Mouse (Mus musculus): ENCODE data around the gene Srl. TPM values are rescaled to one million over a fixed set of nuclear protein-coding genes. Genes with fewer than 3 reads are reported as not detected.

The Srl gene
- polyA plus RNA-seq, 1 experiment from 2014 or later: 10.5 TPM

GRCm38 (mm10) chr16:4548953-4549688 is 7.5 kb upstream of the Srl start:
- H3K36me3 ChIP-seq (ENCODE audit: control insufficient read depth, insufficient read depth, low read length): peaks cover 43% of the 10 kb centered on the region
- ATAC-seq (ENCODE audit: insufficient number of reproducible peaks, insufficient read depth, low FRiP score, low read depth): no peak
- H3K4me2 ChIP-seq (replicated peaks; ENCODE audit: low read depth, low read length): no peak overlapping the region
- peaks cover 18% of the 10 kb centered on the region for H3K4me1 ChIP-seq (ENCODE audit: control insufficient read depth, insufficient read depth, low read length)
- H3K9me3 ChIP-seq (ENCODE audit: control insufficient read depth, low read depth, low read length): no peaks in the 10 kb centered on the region
- no peak overlapping the region for H3K9ac ChIP-seq (replicated peaks; ENCODE audit: low read depth, low read length)
- no peak overlapping the region for H3K4me3 ChIP-seq (ENCODE audit: low read depth, low read length)
- 86% methylated on average over 18 of the region's 18 CpGs for WGBS
- no peaks in the 10 kb centered on the region for H3K27me3 ChIP-seq (ENCODE audit: control insufficient read depth, insufficient read depth, low read length)
- no peak overlapping the region for H3K27ac ChIP-seq (ENCODE audit: low read length)

DNA sequence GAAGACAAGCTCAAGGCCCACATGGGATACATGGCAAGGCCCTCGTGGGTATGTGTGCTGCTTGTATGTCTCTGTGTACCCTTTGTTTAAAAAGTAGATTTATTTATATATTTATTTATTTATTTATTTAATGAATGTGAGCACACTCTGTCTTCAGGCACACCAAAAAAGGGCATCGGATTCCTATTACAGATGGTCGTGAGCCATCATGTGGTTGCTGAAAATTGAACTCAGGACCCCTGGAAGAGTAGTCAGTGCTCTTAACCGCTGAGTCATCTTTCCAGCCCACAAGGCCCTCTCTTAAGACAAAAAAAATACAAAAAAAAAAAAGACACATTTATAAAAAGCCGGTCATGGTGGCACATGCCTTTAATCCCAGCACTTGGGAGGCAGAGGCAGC is 6.0 kb upstream of the Srl start:
- Histone ChIP-seq H3K9ac (replicated peaks; ENCODE audit: low read depth, low read length) (no peak overlapping the region), H3K27ac (ENCODE audit: low read length) (no peak overlapping the region), H3K36me3 (ENCODE audit: control insufficient read depth, insufficient read depth, low read length) (peaks cover 43% of the 10 kb centered on the region), H3K4me1 (ENCODE audit: control insufficient read depth, insufficient read depth, low read length) (peaks cover 2% of the 10 kb centered on the region; the same call in 1 of the 2 replicates), H3K4me2 (replicated peaks; ENCODE audit: low read depth, low read length) (no peak overlapping the region), H3K27me3 (ENCODE audit: control insufficient read depth, insufficient read depth, low read length) (no peaks in the 10 kb centered on the region), H3K9me3 (ENCODE audit: control insufficient read depth, low read depth, low read length) (no peaks in the 10 kb centered on the region), H3K4me3 (ENCODE audit: low read depth, low read length) (no peak overlapping the region)
- ATAC-seq (ENCODE audit: insufficient number of reproducible peaks, insufficient read depth, low FRiP score, low read depth): no peak
- WGBS: 85% methylated on average over 5 of the region's 5 CpGs

GRCm38 (mm10) chr16:4546838-4547237 is 5.2 kb upstream of the Srl start:
- no peaks in the 10 kb centered on the region for H3K27me3 ChIP-seq (ENCODE audit: control insufficient read depth, insufficient read depth, low read length)
- H3K4me2 ChIP-seq (replicated peaks; ENCODE audit: low read depth, low read length): no peak overlapping the region
- H3K36me3 ChIP-seq (ENCODE audit: control insufficient read depth, insufficient read depth, low read length): peaks cover 43% of the 10 kb centered on the region
- no peak for ATAC-seq (ENCODE audit: insufficient number of reproducible peaks, insufficient read depth, low FRiP score, low read depth)
- no peak overlapping the region for H3K27ac ChIP-seq (ENCODE audit: low read length)
- no peaks in the 10 kb centered on the region for H3K9me3 ChIP-seq (ENCODE audit: control insufficient read depth, low read depth, low read length)
- no peaks in the 10 kb centered on the region for H3K4me1 ChIP-seq (ENCODE audit: control insufficient read depth, insufficient read depth, low read length)
- WGBS: 94% methylated on average over 8 of the region's 8 CpGs
- H3K4me3 ChIP-seq (ENCODE audit: low read depth, low read length): no peak overlapping the region
- H3K9ac ChIP-seq (replicated peaks; ENCODE audit: low read depth, low read length): no peak overlapping the region

DNA sequence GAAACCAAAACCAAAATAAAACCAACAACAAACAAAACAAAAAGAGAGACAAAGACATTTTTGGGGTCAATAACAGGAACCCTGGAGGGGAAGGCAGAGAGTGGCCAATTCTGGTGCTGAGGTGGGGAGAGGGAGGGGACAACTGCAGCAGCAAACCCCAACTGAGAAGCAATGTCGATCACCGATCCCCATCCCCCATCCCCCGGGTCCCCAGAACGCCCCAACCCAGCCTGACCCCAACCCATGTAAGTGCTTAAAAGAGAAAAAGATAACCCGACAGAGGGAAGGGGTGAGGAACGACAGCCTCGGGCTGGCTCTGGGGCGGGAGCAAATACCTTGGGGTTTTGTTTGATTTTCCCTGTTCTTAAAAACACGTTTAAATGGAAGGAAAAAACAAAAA is 3.2 kb upstream of the Srl start:
- H3K36me3 ChIP-seq (ENCODE audit: control insufficient read depth, insufficient read depth, low read length): peaks cover 33% of the 10 kb centered on the region
- H3K4me1 ChIP-seq (ENCODE audit: control insufficient read depth, insufficient read depth, low read length): no peaks in the 10 kb centered on the region
- ATAC-seq (ENCODE audit: insufficient number of reproducible peaks, insufficient read depth, low FRiP score, low read depth): no peak
- no peak overlapping the region for H3K4me2 ChIP-seq (replicated peaks; ENCODE audit: low read depth, low read length)
- no peak overlapping the region for H3K4me3 ChIP-seq (ENCODE audit: low read depth, low read length)
- WGBS: 70% methylated on average over 9 of the region's 9 CpGs
- no peak overlapping the region for H3K9ac ChIP-seq (replicated peaks; ENCODE audit: low read depth, low read length)
- H3K27ac ChIP-seq (ENCODE audit: low read length): no peak overlapping the region
- no peaks in the 10 kb centered on the region; the same call in 1 of the 2 replicates for H3K9me3 ChIP-seq (ENCODE audit: control insufficient read depth, low read depth, low read length)
- H3K27me3 ChIP-seq (ENCODE audit: control insufficient read depth, insufficient read depth, low read length): no peaks in the 10 kb centered on the region

GRCm38 (mm10) chr16:4543266-4543665 is 1.6 kb upstream of the Srl start:
- H3K9ac ChIP-seq (replicated peaks; ENCODE audit: low read depth, low read length): no peak overlapping the region; the same call in 1 of the 2 replicates
- no peak for ATAC-seq (ENCODE audit: insufficient number of reproducible peaks, insufficient read depth, low FRiP score, low read depth)
- 71% methylated on average over 3 of the region's 3 CpGs for WGBS

GRCm38 (mm10) chr16:4542236-4542774 is 689 bp upstream of the Srl start:
- H3K27me3 ChIP-seq (ENCODE audit: control insufficient read depth, insufficient read depth, low read length): no peaks in the 10 kb centered on the region
- peaks cover 18% of the 10 kb centered on the region for H3K36me3 ChIP-seq (ENCODE audit: control insufficient read depth, insufficient read depth, low read length)
- H3K4me3 ChIP-seq (ENCODE audit: low read depth, low read length): no peak overlapping the region
- no peak overlapping the region for H3K27ac ChIP-seq (ENCODE audit: low read length)
- 0 out of 2 replicates have a peak, but pooled peaks cover 4% of the 10 kb centered on the region for H3K4me1 ChIP-seq (ENCODE audit: control insufficient read depth, insufficient read depth, low read length)
- no peak for ATAC-seq (ENCODE audit: insufficient number of reproducible peaks, insufficient read depth, low FRiP score, low read depth)
- H3K9ac ChIP-seq (replicated peaks; ENCODE audit: low read depth, low read length): no peak overlapping the region
- 39% methylated on average over 7 of the region's 7 CpGs for WGBS
- 0 out of 2 replicates have a peak overlapping the region, but pooled peaks have one; percentile 2 for H3K4me2 ChIP-seq (replicated peaks; ENCODE audit: low read depth, low read length)
- H3K9me3 ChIP-seq (ENCODE audit: control insufficient read depth, low read depth, low read length): no peaks in the 10 kb centered on the region; the same call in 1 of the 2 replicates

More at GRCm38 (mm10) chr16:4543266-4543665, 1.6 kb upstream of the Srl start:
- Histone ChIP-seq H3K27ac (ENCODE audit: low read length) (no peak overlapping the region), H3K36me3 (ENCODE audit: control insufficient read depth, insufficient read depth, low read length) (peaks cover 22% of the 10 kb centered on the region), H3K27me3 (ENCODE audit: control insufficient read depth, insufficient read depth, low read length) (no peaks in the 10 kb centered on the region), H3K4me2 (replicated peaks; ENCODE audit: low read depth, low read length) (no peak overlapping the region), H3K4me1 (ENCODE audit: control insufficient read depth, insufficient read depth, low read length) (no peaks in the 10 kb centered on the region), H3K4me3 (ENCODE audit: low read depth, low read length) (no peak overlapping the region), H3K9me3 (ENCODE audit: control insufficient read depth, low read depth, low read length) (no peaks in the 10 kb centered on the region; the same call in 1 of the 2 replicates)

DNA sequence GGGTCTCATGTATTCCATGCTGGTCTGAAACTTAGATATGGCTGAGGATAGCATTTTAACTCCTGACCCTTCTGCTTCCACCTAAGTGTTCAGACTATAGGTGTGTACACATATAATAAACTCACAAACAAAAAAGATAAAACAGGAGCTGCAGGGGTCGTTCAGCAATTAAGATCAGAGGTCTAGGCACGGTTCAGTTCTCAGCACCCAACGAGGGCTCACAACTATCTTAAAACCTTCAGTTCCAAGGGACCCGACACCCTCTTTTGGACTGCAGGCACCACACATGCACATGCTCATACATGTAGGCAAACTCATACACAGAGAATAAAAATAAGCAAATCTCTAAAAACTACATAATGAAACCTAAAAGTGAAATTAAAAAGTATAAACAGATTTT is 583 bp downstream of the Srl start:
- H3K36me3 ChIP-seq (ENCODE audit: control insufficient read depth, insufficient read depth, low read length): peaks cover 11% of the 10 kb centered on the region
- H3K27ac ChIP-seq (ENCODE audit: low read length): peak overlapping the region; percentile 15; the same call in 1 of the 2 replicates
- ATAC-seq (ENCODE audit: insufficient number of reproducible peaks, insufficient read depth, low FRiP score, low read depth): no peak
- 0 out of 2 replicates have a peak, but pooled peaks cover 4% of the 10 kb centered on the region for H3K4me1 ChIP-seq (ENCODE audit: control insufficient read depth, insufficient read depth, low read length)
- peak overlapping the region; percentile 45 for H3K4me3 ChIP-seq (ENCODE audit: low read depth, low read length)
- no peaks in the 10 kb centered on the region; the same call in 1 of the 2 replicates for H3K9me3 ChIP-seq (ENCODE audit: control insufficient read depth, low read depth, low read length)
- 64% methylated on average over 4 of the region's 4 CpGs for WGBS
- peak overlapping the region; percentile 48 for H3K4me2 ChIP-seq (replicated peaks; ENCODE audit: low read depth, low read length)
- peak overlapping the region; percentile 50 for H3K9ac ChIP-seq (replicated peaks; ENCODE audit: low read depth, low read length)
- H3K27me3 ChIP-seq (ENCODE audit: control insufficient read depth, insufficient read depth, low read length): no peaks in the 10 kb centered on the region

- H3K9ac ChIP-seq (replicated peaks; ENCODE audit: low read depth, low read length): no peak overlapping the region
- no peak overlapping the region for H3K4me2 ChIP-seq (replicated peaks; ENCODE audit: low read depth, low read length)
- ATAC-seq (ENCODE audit: insufficient number of reproducible peaks, insufficient read depth, low FRiP score, low read depth): no peak
- no peak overlapping the region for H3K27ac ChIP-seq (ENCODE audit: low read length)
- no peak overlapping the region for H3K4me3 ChIP-seq (ENCODE audit: low read depth, low read length)
- peaks cover 5% of the 10 kb centered on the region for H3K36me3 ChIP-seq (ENCODE audit: control insufficient read depth, insufficient read depth, low read length)
- no peaks in the 10 kb centered on the region; the same call in 1 of the 2 replicates for H3K9me3 ChIP-seq (ENCODE audit: control insufficient read depth, low read depth, low read length)
- WGBS: 87% methylated on average over 12 of the region's 12 CpGs
- H3K27me3 ChIP-seq (ENCODE audit: control insufficient read depth, insufficient read depth, low read length): no peaks in the 10 kb centered on the region
- H3K4me1 ChIP-seq (ENCODE audit: control insufficient read depth, insufficient read depth, low read length): 0 out of 2 replicates have a peak, but pooled peaks cover 4% of the 10 kb centered on the region
These were observed 1.4 kb downstream of the Srl start for GRCm38 (mm10) chr16:4540064-4540775.
